Mouse (Mus musculus) cerebellum, adult 2 months (tissue): ENCODE measurements around the gene Gm21969. TPM values are rescaled to one million over a fixed set of nuclear protein-coding genes. Genes with fewer than 3 reads are reported as not detected.

Experiments
- DNase-seq, 2 experiments: peaks; one replicate each; pipeline ENCODE4 v3.0.0; 2021
- H3K27ac ChIP-seq: fragments of 200-500 bp; 2 replicates; pipeline ENCODE4 v1.5.1; 2012; ENCODE audit warnings: low read length, control low read depth, inconsistent platforms; ENCODE audit not compliant: insufficient read depth
- H3K27me3 ChIP-seq: fragments of 200-500 bp; 2 replicates; pipeline ENCODE4 v1.6.1; 2012; ENCODE audit warnings: inconsistent platforms, mild to moderate bottlenecking, low read length, moderate library complexity; ENCODE audit not compliant: control insufficient read depth, insufficient read depth
- H3K4me1 ChIP-seq: fragments of 200-500 bp; 2 replicates; pipeline ENCODE4 v1.6.1; 2011; ENCODE audit warnings: low read length; ENCODE audit not compliant: control insufficient read depth, insufficient read depth
- H3K4me3 ChIP-seq: fragments of 200-500 bp; replicated peaks from 2 replicates; pipeline ENCODE3; 2011; ENCODE audit warnings: mild to moderate bottlenecking, low read depth, low read length, control low read depth; ENCODE audit not compliant: insufficient read depth
- CTCF ChIP-seq: fragments of 200-500 bp; IDR thresholded peaks from 2 replicates; pipeline ENCODE4 v1.5.1; 2011; ENCODE audit warnings: low read depth, mild to moderate bottlenecking, control low read depth, low read length, moderate library complexity, borderline replicate concordance; ENCODE audit not compliant: insufficient read depth
- POLR2A ChIP-seq: fragments of 200-500 bp; IDR thresholded peaks from 2 replicates; pipeline ENCODE4 v1.6.1; 2011; ENCODE audit warnings: low read length, control low read depth, borderline replicate concordance; ENCODE audit not compliant: insufficient read depth
- WGBS: fragments of 180-500 bp; shearing (Covaris S2); methylation state at CpG from one replicate; pipeline ENCODE4 v1.1.7; 2018; 5-methylcytosine and 5-hydroxymethylcytosine counted together
- polyA plus RNA-seq: library from polyadenylated mRNA; depleted of rRNA; stranded (reverse); fragments of >200 nt; gene quantifications from 2 replicates; pipeline ENCODE4 v1.2.3, GENCODE M21; 2012

The Gm21969 gene
- polyA plus RNA-seq, 1 experiment: 0.05 TPM

GRCm38 (mm10) chr4:139623434-139624115 lies 20.6 kb downstream of the Gm21969 start:
- TF ChIP-seq CTCF (no peak), POLR2A (no peak)
- Histone ChIP-seq H3K4me3 (peak overlapping the region; percentile 72), H3K27ac (0 out of 2 replicates have a peak overlapping the region, but pooled peaks have one; percentile 94), H3K4me1 (peaks cover 6% of the 10 kb centered on the region), H3K27me3 (no peaks in the 10 kb centered on the region)
- 17% methylated on average over 21 of the region's 21 CpGs for WGBS
- no peak for DNase-seq

DNA sequence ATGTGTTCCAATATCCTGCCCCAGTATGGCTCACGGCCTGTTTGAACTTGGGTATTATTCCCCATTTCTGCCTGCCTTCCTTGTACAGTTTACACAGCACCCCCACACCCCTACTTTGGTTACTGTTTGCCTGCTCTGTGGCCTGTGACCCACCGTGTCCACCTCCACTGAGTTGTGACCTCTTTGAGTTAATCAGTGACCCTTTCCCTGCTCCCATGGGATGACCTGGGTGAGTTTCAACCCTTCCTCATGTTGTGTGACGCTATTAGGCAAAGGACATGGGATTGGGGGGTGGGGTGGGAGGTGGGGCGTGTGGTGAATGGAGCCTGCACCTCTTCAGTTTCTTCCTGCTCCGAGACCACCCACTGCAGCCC lies 21.1 kb downstream of the Gm21969 start:
- 57% methylated on average over 5 of the region's 5 CpGs for WGBS
- peaks cover 6% of the 10 kb centered on the region for H3K4me1 ChIP-seq
- TF ChIP-seq CTCF: no peak
- no peak for TF ChIP-seq POLR2A
- H3K27me3 ChIP-seq: no peaks in the 10 kb centered on the region
- DNase-seq: no peak
- no peak overlapping the region for H3K27ac ChIP-seq
- H3K4me3 ChIP-seq: peak overlapping the region; percentile 72

DNA sequence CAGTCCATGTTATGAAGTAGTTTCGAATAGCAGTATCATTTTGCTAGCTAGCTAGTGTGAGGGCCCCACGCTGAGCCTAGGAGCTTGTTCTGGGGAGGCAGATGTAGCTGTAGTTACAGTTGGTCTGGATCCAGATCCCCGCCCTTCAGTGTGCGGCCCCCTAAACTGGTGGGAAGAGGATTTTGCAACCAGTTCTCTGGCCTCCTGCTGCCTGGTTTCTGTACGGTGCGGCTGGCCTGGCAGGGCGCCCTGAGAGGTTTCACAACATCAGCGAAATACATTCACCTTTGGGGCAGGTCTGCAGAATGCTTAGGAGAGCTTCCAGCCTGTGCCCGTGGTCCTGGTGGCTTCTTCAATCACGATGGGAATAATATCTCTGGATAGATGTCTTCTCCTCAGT lies 21.7 kb downstream of the Gm21969 start:
- H3K4me3 ChIP-seq: no peak overlapping the region
- 31% methylated on average over 10 of the region's 10 CpGs for whole genome bisulfite sequencing
- H3K4me1 ChIP-seq: peaks cover 6% of the 10 kb centered on the region
- no peak for DNase-seq
- TF ChIP-seq CTCF (no peak), POLR2A (no peak)
- H3K27ac ChIP-seq: no peak overlapping the region
- no peaks in the 10 kb centered on the region for H3K27me3 ChIP-seq

DNA sequence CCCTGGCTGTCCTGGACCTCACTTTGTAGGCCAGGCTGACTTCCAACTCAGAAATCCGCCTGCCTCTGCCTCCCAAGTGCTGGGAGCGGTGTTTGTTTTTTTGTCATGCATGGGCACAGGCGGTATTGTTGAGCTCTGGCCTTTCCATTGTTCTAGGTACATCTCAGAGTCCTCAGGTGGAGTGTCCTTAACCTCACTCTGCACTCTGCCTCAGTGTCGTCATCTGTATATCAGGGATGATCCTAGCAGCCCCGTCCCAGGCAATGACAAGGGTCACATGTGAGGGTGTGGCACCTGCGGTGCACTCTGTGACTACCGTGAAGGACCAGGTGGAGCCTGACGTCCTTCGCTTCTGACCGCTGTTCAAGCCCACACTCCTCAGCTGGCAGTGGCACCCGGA lies 24.4 kb downstream of the Gm21969 start:
- no peak for TF ChIP-seq POLR2A
- TF ChIP-seq CTCF: no peak
- H3K4me3 ChIP-seq: no peak overlapping the region
- no peak overlapping the region for H3K27ac ChIP-seq
- WGBS: 93% methylated on average over 11 of the region's 11 CpGs
- no peak for DNase-seq
- no peaks in the 10 kb centered on the region for H3K27me3 ChIP-seq
- peaks cover 11% of the 10 kb centered on the region for H3K4me1 ChIP-seq

DNA sequence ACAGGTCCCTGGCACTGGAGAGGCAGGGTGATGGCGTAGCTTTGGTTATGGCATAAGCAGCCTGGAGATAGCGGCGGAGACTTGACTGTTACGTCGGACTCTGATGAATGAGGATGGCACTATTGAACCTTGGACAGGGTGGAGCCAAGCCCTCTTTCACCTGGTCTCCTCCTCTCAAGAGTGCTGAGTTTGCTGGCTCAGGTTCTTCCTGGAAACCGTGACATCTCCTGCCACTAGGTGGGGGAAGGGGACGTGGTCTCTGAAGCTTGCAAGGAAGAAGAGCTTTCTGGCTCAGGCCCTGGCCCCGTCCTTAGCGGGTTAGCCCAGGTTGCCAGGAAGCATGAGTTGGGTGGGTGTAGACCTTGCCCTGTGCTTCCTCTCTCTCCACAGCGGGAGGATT lies 27.2 kb downstream of the Gm21969 start:
- Histone ChIP-seq H3K27me3 (no peaks in the 10 kb centered on the region), H3K27ac (no peak overlapping the region), H3K4me1 (peaks cover 5% of the 10 kb centered on the region), H3K4me3 (no peak overlapping the region)
- TF ChIP-seq CTCF (no peak), POLR2A (no peak)
- DNase-seq: no peak
- 74% methylated on average over 10 of the region's 10 CpGs for WGBS

DNA sequence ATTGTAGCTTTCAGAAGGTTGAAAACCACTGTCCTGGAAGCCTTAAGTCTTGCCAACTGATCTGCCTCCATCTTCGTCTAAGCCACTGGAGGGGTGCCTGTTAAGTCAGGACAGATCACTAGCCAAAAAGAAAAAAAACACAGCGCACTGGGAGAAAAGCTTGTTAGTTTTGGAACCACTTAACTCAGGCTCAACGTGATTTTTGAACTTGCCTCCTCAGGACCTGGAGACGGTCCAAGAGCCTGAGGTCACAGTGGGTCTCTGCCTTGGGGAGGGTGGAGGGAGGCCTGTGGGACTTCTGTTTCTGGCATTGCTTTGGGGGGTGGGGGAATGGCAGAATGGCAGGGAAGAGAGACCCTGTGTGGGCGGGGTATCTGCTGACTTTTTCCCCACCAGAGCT lies 28.2 kb downstream of the Gm21969 start:
- no peak overlapping the region for H3K27ac ChIP-seq

DNA sequence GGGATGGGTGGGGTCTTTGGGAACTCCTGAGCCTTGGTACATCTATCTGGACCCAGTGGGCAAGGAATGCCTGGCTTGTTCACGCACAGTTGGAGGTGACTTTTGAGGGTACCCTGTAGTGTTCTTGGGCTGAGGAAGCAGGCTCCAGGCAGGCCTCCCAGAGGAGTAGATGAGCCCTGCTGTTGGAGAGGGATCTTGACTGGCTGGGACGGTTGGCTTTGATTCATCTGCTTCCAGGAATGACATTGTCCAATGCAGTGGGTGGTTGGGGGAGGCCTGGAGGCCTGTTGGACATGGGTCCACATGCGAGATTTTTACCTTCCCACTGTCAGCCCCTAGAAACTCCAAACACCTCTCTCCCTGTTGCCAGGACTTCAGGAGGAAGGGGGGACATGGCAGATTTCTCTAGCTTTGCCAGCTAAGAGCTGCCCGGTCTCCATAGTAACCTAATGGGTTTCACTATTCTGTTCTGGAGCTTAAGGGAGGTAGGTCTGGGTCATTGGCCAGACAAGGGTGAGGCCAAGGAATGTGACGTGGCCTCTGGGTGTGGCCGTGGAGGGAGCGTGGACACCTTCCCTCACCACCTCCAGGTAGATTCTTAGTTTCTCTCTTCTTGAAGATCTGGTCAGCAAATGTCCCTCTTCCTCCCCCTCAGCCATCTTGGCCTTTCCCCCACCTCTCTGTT lies 28.7 kb downstream of the Gm21969 start:
- no peak overlapping the region for H3K27ac ChIP-seq

More for the DNA sequence above, 28.2 kb downstream of the Gm21969 start:
- H3K4me3 ChIP-seq: no peak overlapping the region
- TF ChIP-seq POLR2A (no peak), CTCF (no peak)
- peaks cover 12% of the 10 kb centered on the region for H3K4me1 ChIP-seq
- 56% methylated on average over 5 of the region's 5 CpGs for WGBS
- DNase-seq: no peak
- H3K27me3 ChIP-seq: no peaks in the 10 kb centered on the region

DNA sequence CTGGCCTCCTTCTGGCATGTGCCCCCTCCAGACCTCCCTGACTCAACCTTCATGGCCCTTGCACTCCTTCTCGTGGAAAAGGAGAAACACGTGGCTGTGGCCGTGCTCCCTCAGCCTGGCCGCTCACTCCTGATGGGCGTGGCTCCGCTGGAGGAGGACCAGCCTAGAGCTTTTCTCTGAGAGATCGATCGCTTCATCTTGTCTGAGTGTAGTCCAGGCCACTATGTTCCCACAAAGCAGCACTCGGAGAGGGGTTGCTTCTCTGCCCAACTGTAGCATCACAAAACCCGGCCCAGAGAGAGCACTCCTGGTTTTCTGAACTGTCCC lies 29.2 kb downstream of the Gm21969 start:
- Histone ChIP-seq H3K27ac (no peak overlapping the region), H3K4me3 (no peak overlapping the region), H3K27me3 (no peaks in the 10 kb centered on the region), H3K4me1 (peaks cover 12% of the 10 kb centered on the region)
- DNase-seq: no peak
- TF ChIP-seq CTCF (no peak), POLR2A (no peak)
- 69% methylated on average over 10 of the region's 10 CpGs for WGBS

More for the DNA sequence above, 28.7 kb downstream of the Gm21969 start:
- 76% methylated on average over 7 of the region's 7 CpGs for WGBS
- TF ChIP-seq CTCF: no peak
- no peak for TF ChIP-seq POLR2A
- DNase-seq: no peak
- Histone ChIP-seq H3K4me1 (peaks cover 12% of the 10 kb centered on the region), H3K4me3 (no peak overlapping the region), H3K27me3 (no peaks in the 10 kb centered on the region)
